ENCODE assay signal across 12 mouse cellular contexts in genomic region chr7:109012998-109013625, GRCm38 (mm10).
DNase-seq lines count a peak whose midpoint lies in the region; ATAC-seq and TF ChIP-seq lines count a peak whose summit lies in the region.
"Had no signal": no experiment of that assay in that cellular context is flagged by ENCODE, and none has a peak within 500 bp of the region (broad histone marks: within the 10 kb centered on the region; RNA-seq: fewer than 3 reads in every experiment).

No protein-coding gene starts in this region.

- TF ChIP-seq CTCF in lung, postnatal 0 days (IDR thresholded peaks at IDR 0.05), result 0 out of 2 replicates have a peak, but pooled peaks have one; percentile 4
- no peak for TF ChIP-seq CTCF in lung, adult 2 months (IDR thresholded peaks at IDR 0.05; ENCODE audit: insufficient read depth, low read length)

- no peak overlapping the region for H3K27ac ChIP-seq in lung, postnatal 0 days (ENCODE audit: low read length)
- H3K27ac ChIP-seq in forebrain, embryonic 15.5 days (replicated peaks), result peak overlapping the region; percentile 79
- no peak overlapping the region for H3K27ac ChIP-seq in neural tube, embryonic 15.5 days (replicated peaks)
- H3K27ac ChIP-seq: limb, embryonic 15.5 days; macrophage; stomach, postnatal 0 days had no signal

- H3K27me3 ChIP-seq in lung, postnatal 0 days (replicated peaks; ENCODE audit: insufficient read depth, low read length), result peaks cover 17% of the 10 kb centered on the region
- 0 out of 2 replicates have a peak, but pooled peaks cover 4% of the 10 kb centered on the region for H3K27me3 ChIP-seq in forebrain, embryonic 15.5 days
- no peaks in the 10 kb centered on the region for H3K27me3 ChIP-seq in neural tube, embryonic 15.5 days (replicated peaks)

- TF ChIP-seq EP300 in lung, postnatal 0 days (IDR thresholded peaks at IDR 0.05), result no peak

- WGBS in lung, postnatal 0 days, result 36% methylated on average over 4 of the region's 4 CpGs
- 44% methylated on average over 4 of the region's 4 CpGs for WGBS in lung, adult 2 months
- 25% methylated on average over 4 of the region's 4 CpGs for WGBS in forebrain, embryonic 15.5 days
- 39% methylated on average over 4 of the region's 4 CpGs for WGBS in neural tube, embryonic 15.5 days

- no peak overlapping the region for H3K9ac ChIP-seq in lung, postnatal 0 days (replicated peaks; ENCODE audit: low read depth)
- peak overlapping the region; percentile 27 for H3K9ac ChIP-seq in forebrain, embryonic 15.5 days (replicated peaks)
- peak overlapping the region; percentile 33; the same call in 1 of the 2 replicates for H3K9ac ChIP-seq in neural tube, embryonic 15.5 days (replicated peaks)
- H3K9ac ChIP-seq: limb, embryonic 15.5 days had no signal

- no peak for DNase-seq in lung, postnatal 0 days (ENCODE audit: low spot score)
- no peak for DNase-seq in lung, adult 2 months
- peak; percentile 66 to 67 for DNase-seq in layer of hippocampus, postnatal 36 days
- DNase-seq in lung, postnatal 10 days, result no peak
- DNase-seq in testis, postnatal 14 days (ENCODE audit: low spot score), result no peak
- DNase-seq: gastrocnemius, postnatal 25 days; heart, postnatal 4 days had no signal

- no peak for ATAC-seq in lung, postnatal 0 days
- no peak for ATAC-seq in forebrain, embryonic 15.5 days (replicated peaks)
- ATAC-seq in neural tube, embryonic 15.5 days (ENCODE audit: low FRiP score), result no peak

- H3K36me3 ChIP-seq in lung, postnatal 0 days (ENCODE audit: insufficient read depth, low read length), result no peaks in the 10 kb centered on the region
- H3K36me3 ChIP-seq in forebrain, embryonic 15.5 days, result no peaks in the 10 kb centered on the region
- no peaks in the 10 kb centered on the region for H3K36me3 ChIP-seq in neural tube, embryonic 15.5 days
- H3K36me3 ChIP-seq: limb, embryonic 15.5 days had no signal

- H3K4me1 ChIP-seq in lung, postnatal 0 days (ENCODE audit: insufficient read depth, low read depth, low read length), result no peaks in the 10 kb centered on the region
- no peaks in the 10 kb centered on the region; the same call in 1 of the 2 replicates for H3K4me1 ChIP-seq in lung, adult 2 months (ENCODE audit: control insufficient read depth, insufficient read depth, low read length)
- peaks cover 50% of the 10 kb centered on the region for H3K4me1 ChIP-seq in forebrain, embryonic 15.5 days
- peaks cover 54% of the 10 kb centered on the region for H3K4me1 ChIP-seq in neural tube, embryonic 15.5 days

- TF ChIP-seq POLR2A in lung, adult 2 months (IDR thresholded peaks at IDR 0.05; ENCODE audit: borderline replicate concordance, extremely low read depth, low read depth, low read length), result no peak

- H3K4me3 ChIP-seq in lung, postnatal 0 days (ENCODE audit: low read depth, low read length), result no peak overlapping the region
- H3K4me3 ChIP-seq in lung, adult 2 months (replicated peaks; ENCODE audit: extremely low read depth, low read depth, low read length), result no peak overlapping the region
- H3K4me3 ChIP-seq in forebrain, embryonic 15.5 days, result peak overlapping the region; percentile 12; the same call in 1 of the 2 replicates
- peak overlapping the region; percentile 57 for H3K4me3 ChIP-seq in neural tube, embryonic 15.5 days (replicated peaks)
- H3K4me3 ChIP-seq: limb, embryonic 15.5 days had no signal

- no peak overlapping the region for H3K4me2 ChIP-seq in lung, postnatal 0 days (replicated peaks; ENCODE audit: low read depth, low read length)
- peak overlapping the region; percentile 84 for H3K4me2 ChIP-seq in forebrain, embryonic 15.5 days (replicated peaks)
- peak overlapping the region; percentile 69 for H3K4me2 ChIP-seq in neural tube, embryonic 15.5 days
- H3K4me2 ChIP-seq: limb, embryonic 15.5 days had no signal

- H3K9me3 ChIP-seq in lung, postnatal 0 days (ENCODE audit: low read length), result no peaks in the 10 kb centered on the region
- no peaks in the 10 kb centered on the region for H3K9me3 ChIP-seq in forebrain, embryonic 15.5 days
- no peaks in the 10 kb centered on the region for H3K9me3 ChIP-seq in neural tube, embryonic 15.5 days (replicated peaks)
- H3K9me3 ChIP-seq: limb, embryonic 15.5 days had no signal

Comparison
In these comparisons a context has a peak if more than half of its experiments do, and no peak if none do; other contexts are left out.
1. DNase-seq: peak in layer of hippocampus, postnatal 36 days (2 of 2); none in lung, postnatal 0 days (single experiment), lung, adult 2 months (single experiment), lung, postnatal 10 days (single experiment) and testis, postnatal 14 days (single experiment).
2. H3K4me3 ChIP-seq: peak in forebrain, embryonic 15.5 days (single experiment) and neural tube, embryonic 15.5 days (single experiment); none in lung, postnatal 0 days (single experiment) and lung, adult 2 months (single experiment).